Comparison of ENCODE assay signal across 22 mouse cellular contexts in genomic region chr17:30222361-30222760, GRCm38 (mm10).
DNase-seq lines count a peak whose midpoint lies in the region; ATAC-seq lines count a peak whose summit lies in the region.
"Had no signal": no experiment of that assay in that cellular context is flagged by ENCODE, and none has a peak within 500 bp of the region (broad histone marks: within the 10 kb centered on the region; RNA-seq: fewer than 3 reads in every experiment).

No protein-coding gene starts in this region.

- WGBS in forebrain, embryonic 10.5 days: 82% methylated on average over 11 of the region's 11 CpGs
- WGBS in forebrain, embryonic 15.5 days: 71% methylated on average over 11 of the region's 11 CpGs
- 78% methylated on average over 11 of the region's 11 CpGs for WGBS in intestine, embryonic 16.5 days
- 82% methylated on average over 11 of the region's 11 CpGs for WGBS in intestine, embryonic 15.5 days
- WGBS in midbrain, embryonic 10.5 days: 80% methylated on average over 11 of the region's 11 CpGs
- WGBS in midbrain, embryonic 15.5 days: 70% methylated on average over 11 of the region's 11 CpGs
- 64% methylated on average over 11 of the region's 11 CpGs for WGBS in midbrain, embryonic 16.5 days
- 57% methylated on average over 11 of the region's 11 CpGs for WGBS in kidney, embryonic 15.5 days

- H3K36me3 ChIP-seq in forebrain, embryonic 10.5 days (replicated peaks): peaks cover 19% of the 10 kb centered on the region
- H3K36me3 ChIP-seq in forebrain, embryonic 15.5 days: no peaks in the 10 kb centered on the region
- peaks cover 3% of the 10 kb centered on the region for H3K36me3 ChIP-seq in intestine, embryonic 16.5 days (ENCODE audit: control insufficient read depth, insufficient read depth, low read length)
- no peaks in the 10 kb centered on the region; the same call in 1 of the 2 replicates for H3K36me3 ChIP-seq in intestine, embryonic 15.5 days
- peaks cover 25% of the 10 kb centered on the region for H3K36me3 ChIP-seq in midbrain, embryonic 10.5 days
- no peaks in the 10 kb centered on the region for H3K36me3 ChIP-seq in midbrain, embryonic 15.5 days (replicated peaks)
- peaks cover 6% of the 10 kb centered on the region for H3K36me3 ChIP-seq in midbrain, embryonic 16.5 days (ENCODE audit: control insufficient read depth, insufficient read depth, low read length)
- 0 out of 2 replicates have a peak, but pooled peaks cover 7% of the 10 kb centered on the region for H3K36me3 ChIP-seq in kidney, embryonic 15.5 days
- H3K36me3 ChIP-seq: liver, embryonic 13.5 days; stomach, embryonic 15.5 days had no signal

- no peak overlapping the region for H3K4me2 ChIP-seq in forebrain, embryonic 15.5 days (replicated peaks)
- no peak overlapping the region for H3K4me2 ChIP-seq in intestine, embryonic 16.5 days (ENCODE audit: low read depth, low read length)
- no peak overlapping the region for H3K4me2 ChIP-seq in intestine, embryonic 15.5 days (replicated peaks)
- H3K4me2 ChIP-seq in midbrain, embryonic 15.5 days: no peak overlapping the region
- H3K4me2 ChIP-seq in midbrain, embryonic 16.5 days (ENCODE audit: low read length): no peak overlapping the region
- H3K4me2 ChIP-seq in kidney, embryonic 15.5 days: no peak overlapping the region
- H3K4me2 ChIP-seq: heart, embryonic 13.5 days; liver, embryonic 13.5 days; lung, embryonic 15.5 days; stomach, embryonic 15.5 days had no signal

- ATAC-seq in forebrain, embryonic 15.5 days (replicated peaks): no peak
- ATAC-seq in intestine, embryonic 16.5 days: no peak
- no peak for ATAC-seq in intestine, embryonic 15.5 days
- no peak for ATAC-seq in midbrain, embryonic 15.5 days (replicated peaks)
- ATAC-seq in midbrain, embryonic 16.5 days: no peak
- ATAC-seq in kidney, embryonic 15.5 days (replicated peaks; ENCODE audit: low FRiP score): no peak

- peak overlapping the region; percentile 51 for H3K27ac ChIP-seq in forebrain, embryonic 10.5 days
- H3K27ac ChIP-seq in forebrain, embryonic 15.5 days (replicated peaks): no peak overlapping the region
- no peak overlapping the region for H3K27ac ChIP-seq in intestine, embryonic 16.5 days (ENCODE audit: low read length)
- no peak overlapping the region for H3K27ac ChIP-seq in intestine, embryonic 15.5 days
- peak overlapping the region; percentile 69 for H3K27ac ChIP-seq in midbrain, embryonic 10.5 days (replicated peaks)
- H3K27ac ChIP-seq in midbrain, embryonic 15.5 days: no peak overlapping the region
- peak overlapping the region; percentile 5; the same call in 1 of the 2 replicates for H3K27ac ChIP-seq in midbrain, embryonic 16.5 days (ENCODE audit: low read length)
- no peak overlapping the region for H3K27ac ChIP-seq in kidney, embryonic 15.5 days
- H3K27ac ChIP-seq: heart, adult 2 months; heart, embryonic 13.5 days; liver, embryonic 13.5 days; lung, embryonic 15.5 days; macrophage; stomach, embryonic 15.5 days had no signal

- DNase-seq in forebrain, embryonic 10.5 days (ENCODE audit: extremely low spot score, low spot score): no peak
- no peak for DNase-seq in midbrain, embryonic 10.5 days (ENCODE audit: low spot score)
- DNase-seq: adrenal gland, postnatal 25 days; cerebellum, adult 11 months; gastrocnemius, postnatal 14 days; heart, adult 2 months; heart, postnatal 14 days; kidney, adult 8-10 months; kidney, postnatal 25 days; liver, embryonic 13.5 days; right cerebral cortex, adult 18-20 months; thymus, postnatal 36 days had no signal

- no peaks in the 10 kb centered on the region for H3K9me3 ChIP-seq in forebrain, embryonic 10.5 days
- no peaks in the 10 kb centered on the region for H3K9me3 ChIP-seq in forebrain, embryonic 15.5 days
- H3K9me3 ChIP-seq in intestine, embryonic 16.5 days (ENCODE audit: control insufficient read depth, low read length): no peaks in the 10 kb centered on the region
- no peaks in the 10 kb centered on the region for H3K9me3 ChIP-seq in intestine, embryonic 15.5 days
- no peaks in the 10 kb centered on the region for H3K9me3 ChIP-seq in midbrain, embryonic 10.5 days (replicated peaks)
- H3K9me3 ChIP-seq in midbrain, embryonic 15.5 days: no peaks in the 10 kb centered on the region
- no peaks in the 10 kb centered on the region for H3K9me3 ChIP-seq in midbrain, embryonic 16.5 days (replicated peaks; ENCODE audit: control insufficient read depth, low read length, poor library complexity, severe bottlenecking)
- no peaks in the 10 kb centered on the region for H3K9me3 ChIP-seq in kidney, embryonic 15.5 days (replicated peaks)
- H3K9me3 ChIP-seq: heart, embryonic 13.5 days; liver, embryonic 13.5 days; lung, embryonic 15.5 days; stomach, embryonic 15.5 days had no signal

- H3K27me3 ChIP-seq in forebrain, embryonic 10.5 days (ENCODE audit: poor library complexity, severe bottlenecking): no peaks in the 10 kb centered on the region
- no peaks in the 10 kb centered on the region for H3K27me3 ChIP-seq in forebrain, embryonic 15.5 days
- H3K27me3 ChIP-seq in intestine, embryonic 16.5 days (replicated peaks; ENCODE audit: control insufficient read depth, insufficient read depth, low read length): no peaks in the 10 kb centered on the region
- H3K27me3 ChIP-seq in intestine, embryonic 15.5 days (replicated peaks): no peaks in the 10 kb centered on the region
- no peaks in the 10 kb centered on the region for H3K27me3 ChIP-seq in midbrain, embryonic 10.5 days (ENCODE audit: low read depth, poor library complexity, severe bottlenecking)
- no peaks in the 10 kb centered on the region for H3K27me3 ChIP-seq in midbrain, embryonic 15.5 days (replicated peaks)
- no peaks in the 10 kb centered on the region for H3K27me3 ChIP-seq in midbrain, embryonic 16.5 days (ENCODE audit: control insufficient read depth, insufficient read depth, low read depth, low read length)
- H3K27me3 ChIP-seq in kidney, embryonic 15.5 days: no peaks in the 10 kb centered on the region
- H3K27me3 ChIP-seq: heart, embryonic 13.5 days; liver, embryonic 13.5 days; lung, embryonic 15.5 days; stomach, embryonic 15.5 days had no signal

- no peak overlapping the region for H3K4me3 ChIP-seq in forebrain, embryonic 10.5 days
- no peak overlapping the region for H3K4me3 ChIP-seq in forebrain, embryonic 15.5 days
- H3K4me3 ChIP-seq in intestine, embryonic 16.5 days (ENCODE audit: low read length): no peak overlapping the region
- H3K4me3 ChIP-seq in intestine, embryonic 15.5 days (replicated peaks): no peak overlapping the region
- no peak overlapping the region for H3K4me3 ChIP-seq in midbrain, embryonic 10.5 days
- H3K4me3 ChIP-seq in midbrain, embryonic 15.5 days: no peak overlapping the region
- no peak overlapping the region for H3K4me3 ChIP-seq in midbrain, embryonic 16.5 days (ENCODE audit: low read depth, low read length)
- H3K4me3 ChIP-seq in kidney, embryonic 15.5 days (replicated peaks): no peak overlapping the region
- H3K4me3 ChIP-seq: heart, adult 2 months; heart, embryonic 13.5 days; liver, embryonic 13.5 days; lung, embryonic 15.5 days; stomach, embryonic 15.5 days had no signal

- H3K4me1 ChIP-seq in forebrain, embryonic 10.5 days: peaks cover 55% of the 10 kb centered on the region
- H3K4me1 ChIP-seq in forebrain, embryonic 15.5 days: peaks cover 20% of the 10 kb centered on the region
- H3K4me1 ChIP-seq in intestine, embryonic 16.5 days (ENCODE audit: control insufficient read depth, insufficient read depth, low read length): peaks cover 8% of the 10 kb centered on the region; the same call in 1 of the 2 replicates
- H3K4me1 ChIP-seq in intestine, embryonic 15.5 days (replicated peaks): peaks cover 3% of the 10 kb centered on the region; the same call in 1 of the 2 replicates
- H3K4me1 ChIP-seq in midbrain, embryonic 10.5 days: peaks cover 60% of the 10 kb centered on the region
- H3K4me1 ChIP-seq in midbrain, embryonic 15.5 days: peaks cover 40% of the 10 kb centered on the region
- peaks cover 27% of the 10 kb centered on the region for H3K4me1 ChIP-seq in midbrain, embryonic 16.5 days (ENCODE audit: control insufficient read depth, insufficient read depth, low read length)
- peaks cover 23% of the 10 kb centered on the region for H3K4me1 ChIP-seq in kidney, embryonic 15.5 days
- H3K4me1 ChIP-seq: liver, embryonic 13.5 days had no signal

- H3K9ac ChIP-seq in forebrain, embryonic 15.5 days (replicated peaks): no peak overlapping the region
- 0 out of 2 replicates have a peak overlapping the region, but pooled peaks have one; percentile 2 for H3K9ac ChIP-seq in intestine, embryonic 16.5 days (ENCODE audit: low read depth, low read length)
- no peak overlapping the region for H3K9ac ChIP-seq in intestine, embryonic 15.5 days
- H3K9ac ChIP-seq in midbrain, embryonic 15.5 days: no peak overlapping the region
- H3K9ac ChIP-seq in midbrain, embryonic 16.5 days (ENCODE audit: low read depth, low read length): no peak overlapping the region
- no peak overlapping the region for H3K9ac ChIP-seq in kidney, embryonic 15.5 days
- H3K9ac ChIP-seq: heart, embryonic 13.5 days; liver, embryonic 13.5 days; lung, embryonic 15.5 days; stomach, embryonic 15.5 days had no signal

Comparison
In these comparisons a context has a peak if more than half of its experiments do, and no peak if none do; other contexts are left out.
1. H3K27ac ChIP-seq: peak in forebrain, embryonic 10.5 days (single experiment), midbrain, embryonic 10.5 days (single experiment) and midbrain, embryonic 16.5 days (single experiment); none in forebrain, embryonic 15.5 days (single experiment), intestine, embryonic 16.5 days (single experiment), intestine, embryonic 15.5 days (single experiment), midbrain, embryonic 15.5 days (single experiment) and kidney, embryonic 15.5 days (single experiment).